Mouse (Mus musculus) CD4-positive, CD25-positive, alpha-beta regulatory T cell, adult 4 months (primary cell): Measurements from ENCODE around the gene Bcl2l15. TPM values are rescaled to one million over a fixed set of nuclear protein-coding genes. Genes with fewer than 3 reads are reported as not detected.
"Not testable (repeated sequence)": the region's sequence is repeated elsewhere in the genome, so short reads cannot be mapped to it uniquely, and the experiment has no call there.

Source experiments
- ATAC-seq: one replicate; pipeline ENCODE4 v1.8.0; 2017
- polyA plus RNA-seq, 2 experiments: library from polyadenylated mRNA; unstranded; fragments of 100-300 nt; shearing (Covaris generic); gene quantifications; one replicate each; pipeline ENCODE4 v1.2.1; 2017

Gene Bcl2l15
- 1 to 10 TPM; 6.2 to 8.6 TPM for polyA plus RNA-seq

DNA sequence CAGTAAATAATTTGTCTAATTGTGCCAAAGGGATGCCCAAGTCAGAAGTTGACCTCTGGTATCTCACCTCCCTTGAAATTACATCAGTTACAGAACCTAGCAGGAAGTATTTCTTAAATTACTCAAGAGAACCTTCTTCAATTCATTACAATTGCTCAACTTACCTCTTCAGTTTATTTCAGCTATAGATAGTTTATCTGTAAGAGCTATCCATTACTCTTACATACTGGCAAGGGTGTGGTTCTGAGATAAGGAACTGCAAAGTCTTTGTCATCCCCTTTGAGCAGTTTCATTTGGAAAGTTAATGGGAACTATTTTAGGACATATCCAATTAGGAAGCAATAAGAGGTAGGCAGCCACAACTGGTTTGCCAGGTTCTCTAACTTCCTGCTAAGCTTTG, at the start of gene Bcl2l15:
Bcl2l15 (plus strand) TSS at position 176 of the 400 bp plus-strand sequence.
- ATAC-seq = no peak

DNA sequence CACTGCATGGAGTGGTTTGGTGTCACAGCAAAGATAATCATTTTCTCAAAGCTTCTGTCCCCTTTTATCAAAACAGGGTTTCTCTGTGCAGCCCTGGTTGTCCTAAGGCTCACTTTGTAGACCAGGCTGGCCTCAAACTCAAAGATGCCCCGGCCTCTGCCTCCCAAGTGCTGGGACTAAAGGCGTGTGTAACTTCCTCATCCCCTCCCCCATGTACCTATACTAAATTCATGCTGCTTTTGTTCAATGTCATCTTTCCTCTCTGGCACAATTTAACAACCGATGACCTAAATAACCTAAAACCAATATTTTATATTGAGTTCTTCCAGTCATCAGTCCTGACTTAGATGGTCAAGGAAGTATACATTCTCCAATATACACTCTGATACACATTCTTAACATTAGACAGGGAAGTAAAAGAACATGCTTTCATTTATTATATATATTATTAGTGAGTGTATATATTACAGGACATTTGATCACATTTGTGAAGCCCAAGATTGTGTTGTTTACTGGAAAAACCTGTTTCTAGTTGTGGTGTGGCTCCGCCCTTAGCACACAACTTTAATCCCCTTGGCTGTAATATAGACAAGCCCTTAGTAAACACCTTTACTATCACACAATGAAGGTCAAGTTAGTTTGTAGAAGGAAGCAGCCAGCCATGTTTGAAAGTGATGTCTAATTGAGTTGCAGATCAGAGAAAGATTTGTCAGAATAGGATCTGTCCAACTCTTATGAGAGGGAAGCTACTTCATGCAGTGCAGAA, 49.4 kb upstream of the Bcl2l15 start:
- no peak for ATAC-seq

DNA sequence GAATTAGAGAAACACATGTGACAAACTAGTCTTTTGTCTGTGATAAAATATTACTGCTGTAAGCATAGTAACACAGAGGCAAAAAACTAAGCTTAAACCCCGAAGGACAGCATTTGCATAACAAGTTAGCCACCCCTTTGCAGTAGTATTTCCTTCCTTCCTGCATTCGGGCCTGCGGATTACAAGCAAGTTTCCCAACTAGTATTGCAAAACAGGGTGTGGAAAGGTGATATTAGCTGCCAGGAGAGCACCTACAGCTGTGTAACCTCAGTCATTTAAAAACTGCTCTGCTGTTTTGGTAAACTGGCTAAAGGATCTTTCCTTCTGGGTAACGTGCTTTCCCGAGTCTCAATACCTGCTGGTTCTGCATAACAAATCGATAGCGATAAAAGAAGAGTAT, 45.2 kb upstream of the Bcl2l15 start:
- no peak for ATAC-seq

DNA sequence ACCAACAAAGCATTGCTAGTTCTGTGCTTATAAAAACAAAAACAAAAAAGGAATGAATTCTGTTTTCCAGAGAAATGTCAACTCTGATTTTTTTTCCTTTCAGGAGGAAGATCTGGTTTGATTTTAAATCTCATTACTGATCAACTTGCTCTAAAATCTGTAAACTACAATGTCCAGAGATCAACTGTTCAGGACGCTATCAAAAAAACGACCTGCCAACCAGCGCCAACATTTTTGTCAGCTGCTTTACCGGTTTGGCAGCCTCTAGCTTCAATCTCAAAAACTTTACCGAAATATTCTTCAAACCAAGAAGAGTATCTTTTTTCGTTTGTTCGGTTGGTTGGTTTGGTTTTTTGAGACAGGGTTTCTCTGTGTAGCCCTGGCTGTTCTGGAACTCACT, 43.3 kb upstream of the Bcl2l15 start:
- no peak for ATAC-seq

DNA sequence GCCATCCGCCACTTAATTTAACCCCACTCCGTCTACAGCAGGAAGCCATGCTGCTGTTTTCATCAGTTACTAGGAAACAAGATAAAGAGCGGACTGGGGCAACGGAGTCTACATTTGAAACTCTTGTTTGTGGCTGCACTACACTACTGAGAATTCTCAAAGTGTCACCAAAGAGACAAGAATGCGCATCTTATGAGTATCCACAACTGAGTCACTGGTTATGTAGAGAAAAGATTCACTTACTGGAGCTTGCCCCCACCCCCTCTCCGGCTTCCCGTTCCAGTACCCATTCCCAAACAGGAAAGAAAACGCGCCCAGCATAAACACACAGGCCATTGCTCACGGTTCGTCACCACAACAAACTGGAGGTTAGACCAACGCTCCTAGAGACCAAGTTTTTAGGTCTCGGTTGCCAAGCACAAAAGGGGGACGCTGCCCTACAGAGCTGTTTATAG, 42.5 kb upstream of the Bcl2l15 start:
- ATAC-seq = peak; percentile 67

DNA sequence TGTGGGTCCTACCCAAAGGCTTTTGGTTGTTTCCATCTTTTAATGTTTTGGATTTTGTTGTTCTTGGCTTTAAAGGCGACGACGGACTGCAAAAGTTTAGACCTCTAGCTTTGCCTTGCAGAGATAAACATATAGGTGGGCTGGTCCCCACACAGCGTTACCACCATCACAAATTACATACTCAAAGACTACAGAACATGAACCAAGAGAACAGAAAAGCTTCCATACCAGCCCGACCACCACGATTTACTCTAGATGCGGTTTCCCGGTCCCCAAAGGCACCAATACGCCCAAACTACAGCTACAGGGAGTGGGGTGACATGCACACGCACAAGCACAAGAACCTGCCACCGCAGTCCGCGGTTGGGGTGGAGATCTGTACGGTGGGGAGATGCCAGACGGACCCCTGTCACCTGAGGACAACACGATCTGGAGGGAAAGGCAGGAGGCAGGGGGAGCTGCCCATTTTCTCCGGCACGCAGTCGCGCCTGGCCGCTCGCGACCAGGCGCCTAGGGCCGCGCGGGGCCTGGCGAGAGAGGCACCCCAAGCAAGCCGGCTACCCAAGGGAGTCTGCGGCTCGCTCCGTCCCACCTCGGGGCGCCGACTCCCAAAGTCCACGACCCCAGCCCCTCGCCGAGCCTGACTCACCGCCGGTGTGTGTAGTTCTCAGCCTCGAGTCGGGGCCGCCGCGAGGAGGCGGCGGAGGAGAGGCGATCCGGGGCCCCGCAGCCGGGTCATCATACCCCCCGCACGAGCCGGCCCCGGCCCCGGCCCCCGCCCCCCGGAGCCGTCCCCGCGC, 41.9 kb upstream of the Bcl2l15 start:
- ATAC-seq = peak; percentile 13

DNA sequence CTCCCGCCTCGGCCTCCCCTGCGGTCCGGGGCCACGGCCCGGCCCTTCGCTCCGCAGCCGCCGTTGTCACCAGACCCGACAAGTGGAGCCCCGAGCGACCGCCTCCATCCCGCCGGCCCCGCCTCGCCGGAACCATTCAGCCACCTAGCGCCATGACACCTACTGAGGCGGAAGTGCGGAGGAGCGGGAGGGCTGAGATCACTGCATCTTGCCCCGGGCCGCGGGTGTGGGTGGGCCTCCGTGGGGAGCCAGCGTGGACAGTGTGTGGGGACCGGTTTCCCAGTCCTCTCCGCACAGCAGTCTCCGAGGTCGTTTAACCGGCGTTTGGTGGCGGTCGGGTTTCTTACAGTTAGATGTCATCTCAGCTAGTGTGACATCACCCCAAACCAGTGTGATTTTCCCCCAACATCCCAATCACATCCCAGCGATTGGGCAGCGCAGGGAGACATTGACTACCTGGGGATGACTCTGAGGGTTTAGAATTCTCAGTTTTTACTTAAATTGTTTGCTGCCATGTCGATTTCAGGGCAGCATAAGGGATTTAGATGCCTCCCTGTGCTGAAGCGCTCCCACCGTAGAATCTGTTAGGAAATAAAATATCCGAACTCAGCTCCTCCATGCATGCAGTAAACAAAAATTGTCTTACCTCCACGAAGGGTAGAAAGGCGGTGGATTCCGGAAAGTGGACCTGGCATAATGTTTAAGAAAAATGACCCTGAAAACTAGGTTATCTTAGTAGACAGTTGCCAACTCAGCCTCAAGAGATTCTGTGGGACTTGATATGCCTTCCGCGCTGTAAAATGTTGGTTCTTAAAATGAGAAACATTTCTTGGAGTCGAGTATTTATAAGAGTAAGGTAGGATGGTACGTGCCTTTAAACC, 40.9 kb upstream of the Bcl2l15 start, which contains the start of gene Hipk1:
Hipk1 (minus strand) TSS at position 334 of the 881 bp plus-strand sequence.
- ATAC-seq = peak; percentile 90

DNA sequence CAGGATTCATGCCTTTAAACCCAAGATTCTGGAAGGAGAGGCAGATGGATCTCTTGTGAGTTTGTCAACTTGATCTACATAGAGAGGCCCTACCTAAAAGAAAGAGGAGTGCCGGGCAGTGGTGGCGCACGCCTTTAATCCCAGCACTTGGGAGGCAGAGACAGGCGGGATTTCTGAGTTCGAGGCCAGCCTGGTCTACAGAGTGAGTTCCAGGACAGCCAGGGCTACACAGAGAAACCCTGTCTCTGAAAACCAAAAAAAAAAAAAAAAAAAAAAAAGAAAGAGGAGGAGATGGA, 40.3 kb upstream of the Bcl2l15 start:
- ATAC-seq = not testable (repeated sequence)

DNA sequence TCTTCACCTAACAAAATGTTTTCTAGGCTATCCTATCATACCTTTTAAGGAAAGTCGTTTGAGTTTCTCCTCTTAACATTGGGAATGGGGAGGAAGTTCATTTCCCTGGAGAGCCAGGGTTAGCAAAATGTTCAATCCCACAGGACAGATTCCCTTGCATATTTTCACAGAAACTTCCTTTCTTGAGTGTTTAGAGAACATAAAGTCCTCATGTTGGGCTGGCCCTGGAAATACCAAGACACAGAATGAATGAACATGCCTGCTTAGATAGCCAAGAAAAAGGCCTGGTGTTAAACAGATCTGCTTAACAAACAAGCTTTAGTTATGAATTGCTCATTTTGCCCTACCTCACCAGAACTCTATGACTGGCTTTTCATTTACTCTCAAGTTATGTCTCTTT, 39.8 kb upstream of the Bcl2l15 start:
- ATAC-seq = no peak

DNA sequence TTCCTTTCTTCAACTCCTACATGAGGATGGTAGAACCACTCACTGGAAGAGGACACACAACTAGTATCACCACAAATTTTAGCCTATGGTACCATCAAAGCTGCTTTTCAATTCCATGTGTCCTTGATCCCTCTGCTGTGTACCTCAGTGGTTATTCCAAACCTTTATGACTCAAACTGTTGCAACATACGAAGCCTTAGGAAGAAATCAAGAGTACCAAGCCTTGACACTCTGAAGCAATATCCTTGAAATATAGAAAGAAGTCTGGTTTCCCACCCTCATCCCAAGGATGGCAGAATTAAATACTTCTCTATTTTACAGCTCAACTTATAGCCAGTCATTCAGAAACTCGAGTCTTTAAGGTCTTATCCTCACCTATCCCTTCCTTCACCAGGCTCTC, 36.0 kb upstream of the Bcl2l15 start:
- ATAC-seq = no peak

DNA sequence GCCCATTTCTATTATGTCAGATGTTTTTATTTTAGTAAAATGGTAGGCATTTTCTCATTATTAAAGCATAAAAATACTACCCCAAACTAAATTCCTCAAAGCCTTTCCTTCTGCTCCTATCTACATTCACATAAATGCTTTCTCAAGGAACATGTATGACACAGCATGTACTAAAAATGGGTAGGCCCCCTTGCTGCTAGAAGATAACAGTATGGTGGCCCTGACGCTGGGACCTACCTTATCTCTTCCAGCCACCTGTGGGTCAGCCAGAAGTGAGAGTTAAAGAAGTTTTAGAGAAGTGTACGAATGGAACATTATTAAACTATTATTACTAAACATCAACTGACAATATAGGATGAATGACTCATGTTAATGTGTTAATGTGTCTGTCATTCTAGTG, 32.9 kb upstream of the Bcl2l15 start:
- no peak for ATAC-seq

DNA sequence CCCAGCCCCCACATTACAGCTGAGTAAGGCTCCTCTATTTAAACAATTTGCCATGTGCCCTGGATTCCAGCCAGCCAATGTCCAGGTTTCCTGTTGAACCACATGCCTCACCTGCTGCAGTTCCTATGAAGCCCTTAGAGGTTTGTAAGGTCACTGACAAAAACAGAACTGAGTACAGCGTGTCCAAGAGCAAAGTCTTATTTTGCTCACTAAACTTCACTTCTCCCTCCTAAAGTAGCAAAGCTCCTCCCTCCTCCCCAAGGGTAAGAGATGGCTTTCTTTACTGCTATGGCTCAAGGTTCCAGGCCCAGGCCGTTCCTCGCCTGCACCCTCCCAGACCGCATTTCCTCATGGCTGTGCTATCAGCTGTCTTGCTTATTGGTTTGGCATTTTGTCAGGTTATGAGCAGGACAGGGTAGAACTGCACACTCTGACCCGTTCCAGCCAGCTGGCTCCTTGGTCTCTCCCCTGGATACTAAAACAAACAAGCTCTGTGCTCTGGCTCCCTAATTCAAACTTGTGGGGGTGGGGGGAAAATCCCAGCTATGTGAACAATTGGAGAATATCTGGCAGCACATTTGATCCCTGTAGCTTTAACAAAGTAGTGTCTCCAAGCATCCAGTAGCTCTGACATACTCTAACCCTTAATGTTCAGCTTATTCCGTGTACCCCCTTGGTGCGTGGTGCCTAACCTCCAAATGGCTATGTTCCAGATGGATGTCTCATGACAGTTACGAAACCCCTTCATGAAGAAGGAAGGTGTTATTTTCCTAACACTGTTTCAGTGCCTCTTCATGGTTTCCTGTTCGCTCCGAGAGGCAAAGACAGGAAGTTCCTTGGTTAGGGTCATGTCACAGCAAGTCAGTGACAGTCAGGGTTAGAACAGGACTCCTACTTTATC, 30.5 kb upstream of the Bcl2l15 start:
- ATAC-seq = peak; percentile 93

DNA sequence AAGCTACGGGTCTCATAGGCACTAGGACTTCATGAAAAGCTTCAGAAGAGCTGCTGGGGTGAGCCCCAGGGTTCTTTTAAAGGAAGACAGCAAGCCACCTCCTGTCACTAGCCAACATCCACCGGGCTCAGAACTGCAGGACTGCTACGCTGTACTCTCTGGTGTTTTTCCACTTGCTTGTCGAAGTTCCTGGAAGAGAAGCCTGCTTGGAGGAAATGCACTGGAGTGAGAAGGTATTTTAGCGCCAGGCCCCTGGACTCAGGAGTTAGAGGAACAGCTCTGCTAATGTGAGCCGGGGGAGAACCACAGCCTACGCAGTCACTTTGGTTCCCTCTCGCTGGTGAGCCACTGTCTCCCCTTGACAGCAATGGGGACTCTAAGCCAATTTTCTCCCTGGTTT, 29.5 kb upstream of the Bcl2l15 start:
- peak; percentile 18 for ATAC-seq

DNA sequence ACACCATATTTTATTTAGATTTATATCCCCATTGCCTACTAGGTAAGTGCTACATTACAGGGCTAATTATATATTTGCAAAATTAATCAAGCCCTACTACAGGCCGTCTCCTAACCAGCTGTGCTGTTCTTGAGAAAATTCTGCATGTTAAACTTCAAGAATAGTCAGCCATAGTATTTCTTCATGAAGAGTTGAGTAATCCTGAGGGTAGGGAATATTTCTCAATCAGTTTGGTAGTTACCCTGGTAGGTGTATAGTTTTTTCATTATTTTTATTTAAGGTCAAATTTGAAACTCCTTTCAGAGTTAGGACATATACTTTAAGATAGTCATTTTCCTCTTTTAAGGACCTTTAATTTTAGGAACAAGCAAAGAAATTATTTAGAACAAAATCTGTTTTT, 26.7 kb upstream of the Bcl2l15 start:
- no peak for ATAC-seq

DNA sequence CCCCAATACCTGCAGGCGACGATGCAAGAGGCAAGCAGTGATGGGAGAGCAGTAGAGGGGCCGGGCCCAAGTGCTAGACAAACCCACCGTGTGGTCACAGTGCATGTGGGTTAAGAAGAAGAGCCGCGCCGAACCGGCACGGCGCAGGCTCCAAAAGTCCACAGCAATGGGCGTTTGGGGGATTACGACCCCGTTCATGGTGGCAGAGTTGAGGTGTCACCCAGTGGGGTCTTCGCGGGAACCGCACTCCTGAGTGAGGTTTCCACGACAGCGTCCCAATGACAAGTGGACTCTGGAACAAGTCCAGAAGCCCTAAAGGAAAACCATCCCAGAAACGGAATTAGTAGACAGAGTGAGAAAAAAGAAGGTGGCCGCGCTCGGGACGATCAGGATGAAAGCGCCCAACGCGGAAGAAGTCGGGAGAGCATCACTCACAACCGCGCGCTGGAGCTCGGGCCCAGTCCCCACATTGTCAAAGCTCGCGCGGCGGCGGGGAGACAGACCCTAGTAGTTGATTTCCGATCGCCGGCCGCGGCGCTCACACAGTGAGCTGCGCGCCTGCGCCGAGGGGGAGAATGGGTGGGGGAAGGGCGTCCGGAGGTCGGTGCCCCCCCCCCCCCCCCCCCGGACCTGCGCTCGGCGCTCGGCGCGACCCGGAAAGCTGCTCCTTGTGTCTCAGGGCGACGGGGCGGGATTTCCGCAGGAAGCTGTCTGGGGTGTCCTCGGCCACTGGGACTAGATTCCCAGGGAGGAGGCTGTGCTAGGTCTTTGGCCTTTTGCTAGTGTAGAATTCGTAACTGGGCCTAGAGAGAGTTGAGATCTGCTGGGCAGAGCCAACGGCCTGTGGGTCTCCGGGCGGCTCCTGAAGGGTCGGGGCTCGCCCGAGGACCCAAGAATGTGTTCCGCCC, 23.3 kb upstream of the Bcl2l15 start, which contains the start of the genes Dclre1b, Ap4b1 and Gm43064:
Dclre1b (minus strand) TSS at position 554 of the 908 bp plus-strand sequence.
Ap4b1 (plus strand) TSS at position 630 of the 908 bp plus-strand sequence.
Gm43064 (plus strand) TSS at position 683 of the 908 bp plus-strand sequence.
- peak; percentile 87 for ATAC-seq

DNA sequence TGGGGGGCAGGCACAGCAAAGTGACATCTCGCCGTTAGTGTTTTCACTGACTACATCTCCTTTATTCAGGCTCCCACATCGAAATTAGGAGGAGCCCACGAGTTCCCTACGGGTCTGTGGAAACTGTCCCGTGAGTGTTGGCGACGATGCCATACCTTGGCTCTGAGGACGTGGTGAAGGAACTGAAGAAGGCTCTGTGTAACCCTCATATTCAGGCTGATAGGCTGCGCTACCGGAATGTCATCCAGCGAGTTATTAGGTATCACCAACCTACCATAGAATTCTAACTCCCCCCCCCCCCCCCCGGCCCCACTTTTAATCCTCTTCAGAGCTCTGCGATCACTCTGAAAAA, 22.6 kb upstream of the Bcl2l15 start:
- ATAC-seq = peak; percentile 38

DNA sequence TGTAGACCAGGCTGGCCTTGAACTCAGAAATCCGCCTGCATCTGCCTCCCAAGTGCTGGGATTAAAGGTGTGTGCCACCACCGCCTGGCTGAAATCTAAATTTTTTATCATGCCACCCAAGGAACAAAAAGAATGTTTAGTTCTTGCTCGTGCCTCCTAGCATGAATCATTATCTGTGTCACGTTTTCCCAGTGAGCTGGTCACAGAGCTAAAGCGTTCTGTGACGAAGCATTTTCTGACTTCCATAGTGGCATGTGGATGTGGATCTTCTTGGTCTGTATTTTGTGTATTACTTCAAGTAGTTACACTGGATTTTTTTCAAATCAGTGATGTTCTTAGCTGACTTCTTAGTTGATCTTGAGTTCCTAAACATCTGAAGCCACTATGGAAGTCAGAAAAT, 21.4 kb upstream of the Bcl2l15 start:
- no peak for ATAC-seq

DNA sequence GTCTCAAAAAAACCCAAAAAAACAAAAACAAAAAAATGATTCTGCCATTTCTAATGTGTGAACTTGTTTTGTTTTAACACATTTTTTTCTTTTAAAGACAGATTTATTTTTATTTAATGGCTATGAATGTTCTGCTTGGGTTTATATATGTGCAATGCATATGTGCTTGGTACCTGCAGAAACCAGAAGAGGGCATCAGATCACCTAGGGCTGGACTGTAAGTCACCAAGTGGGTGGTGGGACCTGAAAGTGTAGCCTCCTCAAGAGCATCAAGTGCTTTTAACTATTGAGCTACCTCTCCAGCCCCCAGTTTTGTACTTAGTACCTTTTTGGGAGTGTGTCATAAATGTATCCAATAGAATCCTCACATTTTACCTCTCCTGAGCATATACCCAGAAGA, 4.9 kb upstream of the Bcl2l15 start:
- ATAC-seq = no peak

DNA sequence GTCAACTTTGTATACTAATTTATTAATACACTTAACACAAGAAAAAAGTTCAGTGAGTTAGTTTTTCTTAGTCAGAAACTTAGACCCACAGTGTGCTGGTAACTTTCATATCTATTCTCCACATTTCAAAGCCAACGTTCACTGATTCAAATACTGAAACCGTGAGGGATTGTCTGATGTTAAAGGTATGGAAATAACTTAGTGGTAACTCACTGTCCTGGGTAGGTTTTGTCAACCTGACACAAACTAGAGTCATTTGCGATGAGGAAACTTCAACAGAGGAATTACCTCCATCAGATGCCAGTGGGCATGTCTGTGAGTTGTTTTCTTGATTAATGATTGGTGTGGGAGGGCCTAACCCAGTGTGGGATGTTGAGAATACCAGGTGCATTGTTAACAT, 3.4 kb upstream of the Bcl2l15 start:
- ATAC-seq = peak; percentile 47

DNA sequence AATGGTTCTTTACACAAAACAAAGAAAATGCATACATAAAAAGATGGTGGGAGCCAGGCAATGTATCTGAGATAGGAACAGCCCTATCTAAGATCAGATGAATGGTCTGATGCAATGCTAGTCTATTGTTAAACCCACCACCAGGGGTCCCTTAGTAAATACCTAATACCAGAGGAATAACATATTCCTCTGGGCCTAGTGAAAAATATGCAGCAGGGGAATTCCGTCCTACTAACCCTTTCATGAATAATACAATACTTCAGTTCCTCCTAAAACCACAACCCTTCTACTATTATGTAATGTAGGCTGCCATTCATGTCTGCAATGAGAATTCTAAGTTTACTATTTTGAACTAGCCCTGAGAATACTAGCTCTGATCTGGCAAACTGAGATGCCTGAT, 1.7 kb upstream of the Bcl2l15 start:
- peak; percentile 85 for ATAC-seq

DNA sequence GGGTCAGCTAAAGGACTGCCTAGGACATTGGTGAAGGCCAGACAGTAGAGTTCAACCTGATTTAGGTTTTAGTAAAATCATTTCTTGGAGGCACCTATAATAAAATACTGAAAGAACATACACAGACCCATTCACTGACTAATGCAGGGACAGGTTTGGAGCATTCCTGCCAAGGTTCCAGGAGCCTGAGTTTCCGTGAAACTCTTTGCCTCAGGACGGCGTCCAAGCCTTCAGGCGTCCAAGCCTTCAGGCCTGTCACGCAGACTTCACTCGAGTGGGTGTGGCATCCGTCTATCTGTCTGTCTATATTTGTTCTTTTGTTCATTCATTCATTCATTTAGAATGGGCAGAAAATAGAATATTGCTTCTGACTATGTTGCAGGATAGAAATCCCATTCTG, 1.3 kb upstream of the Bcl2l15 start:
- ATAC-seq = no peak
